Mouse (Mus musculus) lung, adult 2 months (tissue): ENCODE results near the gene Gdap1l1. TPM values are rescaled to one million over a fixed set of nuclear protein-coding genes. Genes with fewer than 3 reads are reported as not detected.
"Not testable (repeated sequence)": the region's sequence is repeated elsewhere in the genome, so short reads cannot be mapped to it uniquely, and the experiment has no call there.

ENCODE experiments used
- DNase-seq: peaks from one replicate; pipeline ENCODE4 v3.0.0; 2022
- H3K4me1 ChIP-seq: fragments of 200-500 bp; 2 replicates; pipeline ENCODE4 v1.6.1; 2011; ENCODE audit warnings: low read length; ENCODE audit not compliant: control insufficient read depth, insufficient read depth
- H3K4me3 ChIP-seq: fragments of 200-500 bp; replicated peaks from 2 replicates; pipeline ENCODE3; 2011; ENCODE audit warnings: low read depth, mild to moderate bottlenecking, control low read depth, low read length; ENCODE audit errors: extremely low read depth
- CTCF ChIP-seq: fragments of 200-500 bp; IDR thresholded peaks from 2 replicates; pipeline ENCODE4 v1.5.1; 2011; ENCODE audit warnings: mild to moderate bottlenecking, low read length, control low read depth; ENCODE audit not compliant: insufficient read depth
- POLR2A ChIP-seq: fragments of 200-500 bp; IDR thresholded peaks from 2 replicates; pipeline ENCODE4 v1.6.1; 2011; ENCODE audit warnings: low read depth, mild to moderate bottlenecking, control low read depth, low read length, borderline replicate concordance; ENCODE audit errors: extremely low read depth
- WGBS: fragments of 180-500 bp; shearing (Covaris S2); methylation state at CpG from one replicate; pipeline ENCODE4 v1.1.7; 2018; 5-methylcytosine and 5-hydroxymethylcytosine counted together
- polyA plus RNA-seq: library from polyadenylated mRNA; depleted of rRNA; stranded (reverse); fragments of >200 nt; gene quantifications from 2 replicates; pipeline ENCODE4 v1.2.3, GENCODE M21; 2012

Gene Gdap1l1
- polyA plus RNA-seq, 1 experiment: 0.19 TPM

GRCm38 (mm10) chr2:163410211-163410610 is 28.1 kb upstream of the Gdap1l1 start:
- no peak for DNase-seq
- no peak for TF ChIP-seq POLR2A
- no peak for TF ChIP-seq CTCF
- Histone ChIP-seq H3K4me1 (no peaks in the 10 kb centered on the region; the same call in 1 of the 2 replicates), H3K4me3 (no peak overlapping the region)
- 90% methylated on average over 3 of the region's 3 CpGs for WGBS

- WGBS: 89% methylated on average over 3 of the region's 3 CpGs
- H3K4me3 ChIP-seq, DNase-seq, H3K4me1 ChIP-seq: not testable (repeated sequence)
Measured at GRCm38 (mm10) chr2:163411344-163411743, 26.9 kb upstream of the Gdap1l1 start.

GRCm38 (mm10) chr2:163411840-163412239 is 26.4 kb upstream of the Gdap1l1 start:
- no peak for DNase-seq
- 69% methylated on average over 4 of the region's 4 CpGs for WGBS
- no peak overlapping the region for H3K4me3 ChIP-seq
- TF ChIP-seq CTCF: no peak
- TF ChIP-seq POLR2A: no peak
- H3K4me1 ChIP-seq: no peaks in the 10 kb centered on the region; the same call in 1 of the 2 replicates

GRCm38 (mm10) chr2:163412419-163412818 is 25.9 kb upstream of the Gdap1l1 start:
- TF ChIP-seq CTCF (no peak), POLR2A (no peak)
- DNase-seq: no peak
- Histone ChIP-seq H3K4me3 (no peak overlapping the region), H3K4me1 (peaks cover 3% of the 10 kb centered on the region)
- WGBS: 84% methylated on average over 4 of the region's 4 CpGs

- Histone ChIP-seq H3K4me3 (no peak overlapping the region), H3K4me1 (peaks cover 9% of the 10 kb centered on the region)
- WGBS: 83% methylated on average over 9 of the region's 9 CpGs
- no peak for TF ChIP-seq POLR2A
- no peak for TF ChIP-seq CTCF
- DNase-seq: no peak
Measured at GRCm38 (mm10) chr2:163412846-163413590, 25.3 kb upstream of the Gdap1l1 start.

GRCm38 (mm10) chr2:163417026-163417425 is 21.2 kb upstream of the Gdap1l1 start:
- WGBS: 83% methylated on average over 6 of the region's 6 CpGs
- no peak for TF ChIP-seq POLR2A
- Histone ChIP-seq H3K4me1 (peaks cover 14% of the 10 kb centered on the region), H3K4me3 (no peak overlapping the region)
- DNase-seq: no peak

GRCm38 (mm10) chr2:163417830-163418229 is 20.4 kb upstream of the Gdap1l1 start:
- no peak for TF ChIP-seq POLR2A
- no peak for TF ChIP-seq CTCF
- no peak for DNase-seq
- peaks cover 16% of the 10 kb centered on the region for H3K4me1 ChIP-seq
- H3K4me3 ChIP-seq: peak overlapping the region; percentile 37

GRCm38 (mm10) chr2:163418841-163419345 is 19.4 kb upstream of the Gdap1l1 start:
- peak overlapping the region; percentile 96 for H3K4me3 ChIP-seq
- WGBS: under 1% methylated on average over 42 of the region's 50 CpGs
- DNase-seq: no peak
- peaks cover 17% of the 10 kb centered on the region for H3K4me1 ChIP-seq
- no peak for TF ChIP-seq POLR2A
- TF ChIP-seq CTCF: no peak

- under 1% methylated on average over 71 of the region's 71 CpGs for WGBS
- TF ChIP-seq POLR2A (peak; percentile 98), CTCF (no peak)
- peaks cover 17% of the 10 kb centered on the region for H3K4me1 ChIP-seq
- peak; percentile 99 for DNase-seq
- peak overlapping the region; percentile 96 for H3K4me3 ChIP-seq
Measured at GRCm38 (mm10) chr2:163419346-163420045, 18.8 kb upstream of the Gdap1l1 start.
